Mouse (Mus musculus): ENCODE measurements at regions not wholly inside any gene's neighbourhood (a gene's known extent, or its start where the extent isn't known, plus 50 kb on each side); places are given as distances from the start of the nearest gene placed in this dataset.

- Histone ChIP-seq H3K4me3 (ENCODE audit: low read depth, low read length) (no peak overlapping the region), H3K27ac (ENCODE audit: low read length) (no peak overlapping the region), H3K9me3 (ENCODE audit: low read length) (no peaks in the 10 kb centered on the region), H3K9ac (replicated peaks; ENCODE audit: low read depth) (no peak overlapping the region), H3K36me3 (ENCODE audit: insufficient read depth, low read length) (no peaks in the 10 kb centered on the region), H3K27me3 (replicated peaks; ENCODE audit: insufficient read depth, low read length) (no peaks in the 10 kb centered on the region), H3K4me2 (replicated peaks; ENCODE audit: low read depth, low read length) (no peak overlapping the region), H3K4me1 (ENCODE audit: insufficient read depth, low read depth, low read length) (no peaks in the 10 kb centered on the region)
- TF ChIP-seq EP300 (IDR thresholded peaks at IDR 0.05) = no peak
- TF ChIP-seq CTCF (IDR thresholded peaks at IDR 0.05) = no peak
- WGBS = 64% methylated on average over 3 of the region's 3 CpGs
- peak; percentile 4 for DNase-seq (ENCODE audit: low spot score)
- ATAC-seq = no peak
These were observed 142.4 kb downstream of the H2al1n start for GRCm38 (mm10) chrX:14353366-14353765.

- Histone ChIP-seq H3K9me3 (ENCODE audit: low read length) (no peaks in the 10 kb centered on the region), H3K27ac (ENCODE audit: low read length) (no peak overlapping the region), H3K4me3 (ENCODE audit: low read depth, low read length) (no peak overlapping the region), H3K27me3 (replicated peaks; ENCODE audit: insufficient read depth, low read length) (no peaks in the 10 kb centered on the region), H3K36me3 (ENCODE audit: insufficient read depth, low read length) (no peaks in the 10 kb centered on the region), H3K4me1 (ENCODE audit: insufficient read depth, low read depth, low read length) (no peaks in the 10 kb centered on the region), H3K4me2 (replicated peaks; ENCODE audit: low read depth, low read length) (no peak overlapping the region), H3K9ac (replicated peaks; ENCODE audit: low read depth) (no peak overlapping the region)
- WGBS = 72% methylated on average over 4 of the region's 4 CpGs
- DNase-seq (ENCODE audit: low spot score) (no peak), ATAC-seq (no peak)
- no peak for TF ChIP-seq EP300 (IDR thresholded peaks at IDR 0.05)
- no peak for TF ChIP-seq CTCF (IDR thresholded peaks at IDR 0.05)
These were observed 145.6 kb downstream of the H2al1n start for GRCm38 (mm10) chrX:14356466-14357030.
